Mouse (Mus musculus) embryonic stem cell, embryonic (primary cell): ENCODE measurements around the gene Dgcr2.

ENCODE experiments used
- CTCF ChIA-PET, 4 experiments: fragments of 300-600 bp in 2 of 4; fragments of 350-600 bp in 2 of 4; sonication (Branson Sonifier 250); formaldehyde crosslinking; loops; one replicate each; lab custom pipeline; 2022; ENCODE audit warnings: inconsistent platforms in 2 of 4; lab: Charles Lee
- POLR2A ChIA-PET, 4 experiments: fragments of 300-600 bp in 2 of 4; fragments of 350-600 bp in 2 of 4; sonication (Branson Sonifier 250); formaldehyde crosslinking; loops; one replicate each; lab custom pipeline; 2022; ENCODE audit warnings: antibody characterized with exemption in 4 of 4, inconsistent platforms in 1 of 4; lab: Charles Lee

The Dgcr2 gene

GRCm38 (mm10) chr16:17898462-17898861 is at the start of gene Dgcr2, which contains the start of gene Tssk2:
Dgcr2 (minus strand) TSS chr16:17898562.
Tssk2 (plus strand) TSS chr16:17898637.
- CTCF ChIA-PET: no interaction called here
- POLR2A ChIA-PET: interaction anchor here in 1 of 4 experiments (1.2 to 1.6 kb wide), 3 partner anchors 9 to 32 kb away, joined by 3 read pairs; no protein-coding TSS in a partner anchor

- POLR2A ChIA-PET: interaction anchor here in 3 of 4 experiments (0.6 to 5.4 kb wide), 21 partner anchors 9 to 261 kb away, joined by 3 to 91 read pairs (median 4); partner anchors contain the start of genes Slc25a1 (in 2 of the 3) and Gsc2 (in 1 of the 3)
- CTCF ChIA-PET: interaction anchor here in 1 of 4 experiments (1.3 to 1.7 kb wide), 2 partner anchors 17 to 103 kb away, joined by 4 to 8 read pairs; partner anchors contain the start of gene Slc25a1
These were observed 46.9 kb upstream of the Dgcr2 start for GRCm38 (mm10) chr16:17945081-17945831.

- ChIA-PET CTCF (interaction anchor here in 2 of 4 experiments (0.7 to 0.8 kb wide), 2 partner anchors 16 to 194 kb away, joined by 3 read pairs; partner anchors contain the start of gene Slc25a1 (in 1 of the 2)), POLR2A (interaction anchor here in 3 of 4 experiments (0.6 to 5.4 kb wide), 12 partner anchors 13 to 119 kb away, joined by 3 to 91 read pairs (median 4); partner anchors contain the start of genes Gm20518 (in 2 of the 3) and Slc25a1 (in 2 of the 3))
These were observed 45.1 kb upstream of the Dgcr2 start for GRCm38 (mm10) chr16:17943466-17943865.

- ChIA-PET CTCF (interaction anchor here (0.7 to 5.1 kb wide), 31 partner anchors 10 to 272 kb away, joined by 3 to 61 read pairs (median 4); partner anchors contain the start of genes Gsc2 (in 4 of the 4), Slc25a1 (in 3 of the 4), Dgcr6 (in 1 of the 4) and Ess2 (in 1 of the 4)), POLR2A (interaction anchor here (0.7 to 6.1 kb wide), 12 partner anchors 11 to 48 kb away, joined by 4 to 70 read pairs (median 7); partner anchors contain the start of genes Slc25a1 (in 3 of the 4), Ess2 (in 1 of the 4), Gm20518 (in 1 of the 4) and Gsc2 (in 1 of the 4))
These were observed 40.9 kb upstream of the Dgcr2 start for GRCm38 (mm10) chr16:17939255-17939751.

GRCm38 (mm10) chr16:17938821-17939220 is 40.5 kb upstream of the Dgcr2 start:
- CTCF ChIA-PET: interaction anchor here (0.6 to 5.1 kb wide), 33 partner anchors 10 to 664 kb away, joined by 3 to 61 read pairs (median 4); partner anchors contain the start of genes Gsc2 (in 4 of the 4), Slc25a1 (in 3 of the 4), Dgcr6 (in 1 of the 4) and Ess2 (in 1 of the 4)
- POLR2A ChIA-PET: interaction anchor here (0.7 to 6.1 kb wide), 12 partner anchors 11 to 48 kb away, joined by 4 to 70 read pairs (median 7); partner anchors contain the start of genes Slc25a1 (in 3 of the 4), Ess2 (in 1 of the 4), Gm20518 (in 1 of the 4) and Gsc2 (in 1 of the 4)

GRCm38 (mm10) chr16:17938187-17938586 is 39.8 kb upstream of the Dgcr2 start:
- ChIA-PET POLR2A (interaction anchor here (1.0 to 6.1 kb wide), 12 partner anchors 10 to 47 kb away, joined by 3 to 70 read pairs (median 7); partner anchors contain the start of genes Slc25a1 (in 3 of the 4), Gm20518 (in 2 of the 4), Ess2 (in 1 of the 4) and Gsc2 (in 1 of the 4)), CTCF (interaction anchor here (0.6 to 5.1 kb wide), 30 partner anchors 9 to 665 kb away, joined by 3 to 61 read pairs (median 4); partner anchors contain the start of genes Gsc2 (in 3 of the 4), Slc25a1 (in 3 of the 4), Dgcr6 (in 1 of the 4) and Ess2 (in 1 of the 4))

GRCm38 (mm10) chr16:17936776-17937175 is 38.4 kb upstream of the Dgcr2 start:
- CTCF ChIA-PET: interaction anchor here in 2 of 4 experiments (0.9 to 5.1 kb wide), 5 partner anchors 8 to 111 kb away, joined by 3 to 61 read pairs (median 7); partner anchors contain the start of gene Slc25a1 (in 1 of the 2)
- POLR2A ChIA-PET: interaction anchor here in 3 of 4 experiments (0.7 to 6.1 kb wide), 11 partner anchors 9 to 153 kb away, joined by 3 to 70 read pairs (median 6); partner anchors contain the start of genes Slc25a1 (in 3 of the 3), Ess2 (in 1 of the 3), Gm20518 (in 1 of the 3) and Gsc2 (in 1 of the 3)

GRCm38 (mm10) chr16:17934445-17934910 is 36.1 kb upstream of the Dgcr2 start:
- ChIA-PET POLR2A (interaction anchor here in 3 of 4 experiments (1.3 to 8.3 kb wide), 6 partner anchors 9 to 43 kb away, joined by 3 to 91 read pairs (median 6); partner anchors contain the start of gene Gm20518 (in 1 of the 3)), CTCF (interaction anchor here in 3 of 4 experiments (0.6 to 1.2 kb wide), 3 partner anchors 13 to 259 kb away, joined by 3 read pairs; partner anchors contain the start of gene Gsc2 (in 1 of the 3))

GRCm38 (mm10) chr16:17933594-17934444 is 35.5 kb upstream of the Dgcr2 start:
- POLR2A ChIA-PET: interaction anchor here in 3 of 4 experiments (0.9 to 8.3 kb wide), 9 partner anchors 9 to 42 kb away, joined by 3 to 91 read pairs (median 3); partner anchors contain the start of gene Gm20518 (in 1 of the 3)
- CTCF ChIA-PET: interaction anchor here in 2 of 4 experiments (1.2 kb wide), 2 partner anchors 12 to 19 kb away, joined by 3 read pairs; partner anchors contain the start of gene Gsc2 (in 1 of the 2)

- CTCF ChIA-PET: no interaction called here
- POLR2A ChIA-PET: interaction anchor here in 3 of 4 experiments (0.9 to 11.3 kb wide), 4 partner anchors 10 to 40 kb away, joined by 3 to 180 read pairs (median 47); partner anchors contain the start of genes Ess2 (in 1 of the 3), Gm20518 (in 1 of the 3) and Gsc2 (in 1 of the 3)
These were observed 33.6 kb upstream of the Dgcr2 start for GRCm38 (mm10) chr16:17931906-17932460.

GRCm38 (mm10) chr16:17929631-17930030 is 31.3 kb upstream of the Dgcr2 start:
- POLR2A ChIA-PET: interaction anchor here in 3 of 4 experiments (0.6 to 11.3 kb wide), 58 partner anchors 8 to 818 kb away, joined by 3 to 180 read pairs (median 8); partner anchors contain the start of genes Gm20518 (in 3 of the 3), Gsc2 (in 3 of the 3), Ess2 (in 2 of the 3) and Dgcr2 (in 1 of the 3)
- CTCF ChIA-PET: interaction anchor here (0.7 to 4.1 kb wide), 16 partner anchors 9 to 514 kb away, joined by 3 to 61 read pairs (median 11); partner anchors contain the start of genes Dgcr6 (in 1 of the 4) and Gsc2 (in 1 of the 4)

GRCm38 (mm10) chr16:17929211-17929610 is 30.8 kb upstream of the Dgcr2 start:
- ChIA-PET CTCF (interaction anchor here (0.6 to 4.1 kb wide), 32 partner anchors 9 to 689 kb away, joined by 3 to 61 read pairs (median 7); partner anchors contain the start of genes Dgcr6 (in 3 of the 4), Ess2 (in 1 of the 4), Gm20518 (in 1 of the 4) and Gsc2 (in 1 of the 4)), POLR2A (interaction anchor here in 3 of 4 experiments (0.6 to 11.3 kb wide), 91 partner anchors 8 to 817 kb away, joined by 3 to 180 read pairs (median 6); partner anchors contain the start of genes Ess2 (in 3 of the 3), Gm20518 (in 3 of the 3), Gsc2 (in 3 of the 3) and Dgcr6 (in 2 of the 3))

- ChIA-PET POLR2A (interaction anchor here in 3 of 4 experiments (0.6 to 11.3 kb wide), 107 partner anchors 7 to 696 kb away, joined by 3 to 180 read pairs (median 5); partner anchors contain the start of genes Dgcr6 (in 3 of the 3), Ess2 (in 3 of the 3), Gm20518 (in 3 of the 3) and Gsc2 (in 3 of the 3)), CTCF (interaction anchor here (0.6 to 4.1 kb wide), 36 partner anchors 8 to 690 kb away, joined by 3 to 61 read pairs (median 7); partner anchors contain the start of genes Dgcr6 (in 3 of the 4), Ess2 (in 1 of the 4), Gm20518 (in 1 of the 4) and Gsc2 (in 1 of the 4))
These were observed 30.3 kb upstream of the Dgcr2 start for GRCm38 (mm10) chr16:17928627-17929104.

GRCm38 (mm10) chr16:17928087-17928580 is 29.8 kb upstream of the Dgcr2 start, which contains the start of gene Slc25a1:
Slc25a1 (minus strand) TSS chr16:17928219.
- POLR2A ChIA-PET: interaction anchor here in 3 of 4 experiments (0.6 to 11.3 kb wide), 100 partner anchors 9 to 522 kb away, joined by 3 to 180 read pairs (median 5); partner anchors contain the start of genes Dgcr6 (in 3 of the 3), Ess2 (in 3 of the 3), Gm20518 (in 3 of the 3) and Gsc2 (in 3 of the 3)
- CTCF ChIA-PET: interaction anchor here in 3 of 4 experiments (0.6 to 4.1 kb wide), 36 partner anchors 8 to 370 kb away, joined by 3 to 61 read pairs (median 6); partner anchors contain the start of genes Dgcr6 (in 3 of the 3), Ess2 (in 2 of the 3), Gm20518 (in 1 of the 3) and Gsc2 (in 1 of the 3)
